Mouse (Mus musculus) hindbrain, embryonic 11.5 days (tissue): ENCODE measurements around the gene Rpl35a. TPM values are rescaled to one million over a fixed set of nuclear protein-coding genes. Genes with fewer than 3 reads are reported as not detected.
A peak's percentile ranks its signal among the peaks of the same experiment; 100 is the strongest.

Source experiments
- ATAC-seq: fragments of 200-750 bp; cut with Nextera tagmentation; 2 replicates; pipeline ENCODE4 v1.8.0; 2017; ENCODE audit warnings: mild to moderate bottlenecking, moderate TSS enrichment, moderate library complexity; ENCODE audit not compliant: low FRiP score
- DNase-seq: peaks from one replicate; pipeline ENCODE4 v3.0.0-alpha.2; 2015; ENCODE audit warnings: low spot score
- H3K27ac ChIP-seq: fragments of 300-500 bp; sonication (generic); 2 replicates; pipeline ENCODE4 v1.5.1; 2014; ENCODE audit warnings: mild to moderate bottlenecking, low read depth, low read length
- H3K27me3 ChIP-seq: fragments of 300-500 bp; sonication (generic); 2 replicates; pipeline ENCODE4 v1.6.1; 2014; ENCODE audit warnings: mild to moderate bottlenecking, low read length, moderate library complexity, mixed read lengths; ENCODE audit not compliant: control insufficient read depth, insufficient read depth
- H3K36me3 ChIP-seq: fragments of 300-500 bp; sonication (generic); 2 replicates; pipeline ENCODE4 v1.6.1; 2014; ENCODE audit warnings: mild to moderate bottlenecking, low read length, moderate library complexity, mixed read lengths; ENCODE audit not compliant: control insufficient read depth, insufficient read depth
- H3K4me1 ChIP-seq: fragments of 300-500 bp; sonication (generic); replicated peaks from 2 replicates; pipeline ENCODE4 v1.6.1; 2014; ENCODE audit warnings: low read length, mixed read lengths; ENCODE audit not compliant: control insufficient read depth, insufficient read depth
- H3K4me2 ChIP-seq: fragments of 300-500 bp; sonication (generic); replicated peaks from 2 replicates; pipeline ENCODE4 v1.6.1; 2014; ENCODE audit warnings: mild to moderate bottlenecking, low read depth, low read length
- H3K4me3 ChIP-seq: fragments of 300-500 bp; sonication (generic); 2 replicates; pipeline ENCODE4 v1.5.1; 2014; ENCODE audit warnings: low read depth, low read length
- H3K9ac ChIP-seq: fragments of 300-500 bp; sonication (generic); 2 replicates; pipeline ENCODE4 v1.6.1; 2014; ENCODE audit warnings: low read depth, low read length
- H3K9me3 ChIP-seq: fragments of 300-500 bp; sonication (generic); 2 replicates; pipeline ENCODE4 v1.6.1; 2016; ENCODE audit warnings: low read length; ENCODE audit not compliant: control insufficient read depth
- WGBS: fragments of 180-500 bp; shearing (Covaris S2); extraction: QIAGEN DNeasy Blood & Tissue Kit; methylation state at CpG from one replicate; pipeline ENCODE4 v1.1.7; 2014; 5-methylcytosine and 5-hydroxymethylcytosine counted together
- polyA plus RNA-seq: library from polyadenylated mRNA; unstranded; fragments of >200 nt; fragmentation: Nextera tagmentation; extraction: Ambion mirVana; gene quantifications from 2 replicates; pipeline ENCODE4 v1.2.1, GENCODE M21; 2014

Rpl35a gene
- polyA plus RNA-seq, 1 experiment from 2014 or later: 789 TPM

DNA sequence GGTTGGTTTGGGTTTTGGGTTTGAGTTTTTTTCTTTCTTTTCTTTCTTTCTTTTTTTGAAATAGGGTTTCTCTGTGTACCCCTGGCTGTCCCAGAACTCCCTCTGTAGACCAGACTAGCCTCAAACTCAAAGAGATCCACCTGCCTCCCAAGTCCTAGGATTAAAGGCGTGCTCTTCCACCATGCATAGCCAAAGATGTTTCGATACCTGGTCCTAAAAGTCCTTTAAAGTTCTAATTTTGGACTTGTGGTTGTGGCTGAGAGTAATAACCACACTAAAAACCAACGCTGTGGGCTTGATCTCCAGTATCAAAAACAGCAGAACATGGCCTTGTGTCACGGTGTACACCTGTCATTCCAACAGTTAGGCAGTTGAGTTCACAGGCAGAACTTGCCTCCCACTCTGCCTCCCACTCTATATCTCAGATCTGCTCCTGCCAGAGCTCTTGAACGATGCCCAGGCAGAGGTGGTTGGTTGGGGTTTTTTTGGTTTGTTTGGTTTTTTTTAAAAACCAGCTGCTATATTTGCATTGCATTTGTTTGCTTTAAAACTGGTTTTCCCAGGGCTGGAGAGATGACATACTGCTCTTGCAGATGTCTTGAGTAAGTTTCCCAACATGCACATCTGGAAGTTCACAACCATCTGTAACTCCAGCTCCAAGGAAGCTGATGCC is 38.4 kb upstream of the Rpl35a start:
- Histone ChIP-seq H3K27me3 (no peaks in the 10 kb centered on the region), H3K9ac (no peak overlapping the region), H3K27ac (no peak overlapping the region), H3K9me3 (no peaks in the 10 kb centered on the region), H3K4me3 (no peak overlapping the region), H3K36me3 (no peaks in the 10 kb centered on the region), H3K4me2 (no peak overlapping the region), H3K4me1 (no peaks in the 10 kb centered on the region)
- DNase-seq (no peak), ATAC-seq (no peak)
- WGBS: 93% methylated on average over 5 of the region's 5 CpGs

DNA sequence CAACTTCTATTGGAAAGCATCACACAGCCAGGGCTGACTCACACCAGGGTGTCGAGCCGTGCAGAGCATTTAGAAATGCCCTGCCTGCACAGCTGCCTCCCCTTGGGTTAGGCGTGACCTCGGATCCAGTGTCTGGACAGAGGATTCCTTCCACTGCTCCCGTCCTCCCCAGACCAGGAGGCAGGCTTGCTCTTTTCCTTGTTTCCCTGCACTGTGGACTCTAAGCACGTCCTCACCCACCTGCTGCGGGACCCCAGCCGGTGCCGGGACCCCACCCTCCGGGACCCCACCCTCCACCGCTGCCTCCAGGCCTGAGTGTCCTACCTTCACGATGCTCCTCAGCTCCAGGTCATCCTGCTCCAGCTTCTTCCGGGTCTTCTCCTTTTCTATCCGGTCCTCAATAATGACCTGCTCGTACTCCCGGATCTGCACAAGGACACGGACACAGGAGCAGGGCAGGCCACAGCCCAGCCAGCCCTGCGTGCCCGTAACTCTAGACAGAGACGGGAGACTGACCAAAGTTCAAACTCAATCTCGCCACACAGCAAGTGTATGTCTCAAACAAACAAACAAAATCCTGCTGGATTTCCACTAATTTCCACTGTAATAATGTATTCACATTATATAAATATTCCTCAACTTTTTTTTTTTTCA is 37.0 kb upstream of the Rpl35a start:
- ATAC-seq (no peak), DNase-seq (no peak)
- Histone ChIP-seq H3K27me3 (no peaks in the 10 kb centered on the region), H3K4me1 (no peaks in the 10 kb centered on the region), H3K9me3 (no peaks in the 10 kb centered on the region), H3K4me2 (no peak overlapping the region), H3K4me3 (no peak overlapping the region), H3K27ac (no peak overlapping the region), H3K36me3 (no peaks in the 10 kb centered on the region), H3K9ac (no peak overlapping the region)
- 83% methylated on average over 21 of the region's 21 CpGs for WGBS

DNA sequence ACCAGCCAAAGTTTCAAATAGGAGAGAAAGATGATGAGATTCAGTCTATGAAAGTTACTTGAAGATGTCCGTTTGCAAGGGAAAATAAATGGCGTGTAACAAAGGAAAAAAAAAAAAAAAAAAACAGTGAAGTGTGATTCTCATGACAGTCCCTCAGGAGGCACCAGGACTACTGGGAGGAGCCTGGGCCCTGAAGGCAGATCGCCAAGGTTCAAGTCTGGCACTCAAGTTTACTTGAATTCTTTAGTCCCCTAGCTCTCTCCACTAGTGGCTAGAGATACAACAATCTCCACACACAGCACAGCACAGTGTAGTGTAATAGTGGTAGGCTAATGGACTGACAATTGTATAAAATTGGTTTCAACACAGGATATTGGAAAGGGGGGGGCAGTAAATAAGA is 34.9 kb upstream of the Rpl35a start:
- Histone ChIP-seq H3K4me3 (no peak overlapping the region), H3K27me3 (no peaks in the 10 kb centered on the region), H3K27ac (no peak overlapping the region), H3K4me2 (no peak overlapping the region), H3K9me3 (no peaks in the 10 kb centered on the region), H3K36me3 (no peaks in the 10 kb centered on the region), H3K9ac (no peak overlapping the region), H3K4me1 (no peaks in the 10 kb centered on the region)
- no peak for DNase-seq
- WGBS: 80% methylated on average over 3 of the region's 3 CpGs
- ATAC-seq: no peak

DNA sequence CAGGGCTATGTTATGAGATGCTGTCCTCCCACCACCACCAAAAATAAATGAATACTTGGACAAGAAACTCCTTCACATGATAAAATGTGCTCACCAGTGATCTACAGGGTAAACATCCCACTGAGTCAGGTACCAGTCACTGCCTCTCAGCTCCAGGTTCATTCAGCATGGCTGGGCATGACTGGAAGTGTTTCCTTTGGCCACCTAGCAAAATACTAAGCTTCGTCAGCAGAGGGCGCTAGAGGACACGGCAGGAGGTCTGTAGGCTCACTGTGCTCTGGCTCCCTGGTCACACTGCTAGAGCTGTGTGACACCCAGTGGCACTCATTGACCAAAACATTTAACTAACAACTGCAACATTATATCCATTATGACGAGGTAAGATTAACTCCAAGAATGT is 32.5 kb upstream of the Rpl35a start:
- Histone ChIP-seq H3K36me3 (no peaks in the 10 kb centered on the region), H3K9ac (no peak overlapping the region), H3K4me1 (no peaks in the 10 kb centered on the region), H3K27me3 (no peaks in the 10 kb centered on the region), H3K4me2 (no peak overlapping the region), H3K27ac (no peak overlapping the region), H3K9me3 (no peaks in the 10 kb centered on the region), H3K4me3 (no peak overlapping the region)
- 5% methylated on average over 4 of the region's 4 CpGs for WGBS
- ATAC-seq: no peak
- DNase-seq: peak; percentile 89

DNA sequence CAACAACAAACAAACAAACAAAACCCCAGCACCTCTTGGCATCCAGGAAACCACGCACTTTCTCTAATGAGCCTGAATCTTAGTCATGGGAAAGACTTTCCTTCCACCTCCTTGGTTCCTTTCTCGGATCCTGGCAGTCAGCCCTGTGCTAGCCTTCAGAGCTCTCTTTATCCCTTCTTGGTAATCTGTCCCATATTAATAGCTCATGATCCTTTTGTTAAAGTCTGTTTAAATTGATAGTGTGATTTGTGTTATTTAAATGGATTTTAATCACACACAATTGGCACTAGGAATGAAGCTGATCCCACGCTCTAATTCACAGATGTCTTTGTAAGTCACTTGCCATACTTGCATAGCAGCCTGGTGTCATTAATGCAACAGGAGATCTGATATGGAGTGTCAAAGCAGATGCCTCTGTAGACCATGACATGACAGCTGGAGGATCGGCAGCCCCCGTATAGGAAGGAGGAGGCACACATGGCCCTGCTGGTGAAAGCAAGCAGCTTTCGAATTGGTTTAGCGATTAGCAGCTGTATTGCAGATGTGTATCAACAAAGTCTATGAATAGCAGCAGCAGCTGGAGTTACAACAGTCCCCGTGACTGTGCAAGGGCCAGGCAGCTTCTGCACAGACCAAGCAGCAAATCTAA is 31.7 kb upstream of the Rpl35a start:
- H3K36me3 ChIP-seq: no peaks in the 10 kb centered on the region
- H3K27ac ChIP-seq: no peak overlapping the region
- H3K4me3 ChIP-seq: no peak overlapping the region
- DNase-seq (no peak), ATAC-seq (no peak)
- no peaks in the 10 kb centered on the region for H3K9me3 ChIP-seq
- no peak overlapping the region for H3K4me2 ChIP-seq
- H3K27me3 ChIP-seq: no peaks in the 10 kb centered on the region
- no peaks in the 10 kb centered on the region for H3K4me1 ChIP-seq
- WGBS: 84% methylated on average over 8 of the region's 8 CpGs
- no peak overlapping the region for H3K9ac ChIP-seq

DNA sequence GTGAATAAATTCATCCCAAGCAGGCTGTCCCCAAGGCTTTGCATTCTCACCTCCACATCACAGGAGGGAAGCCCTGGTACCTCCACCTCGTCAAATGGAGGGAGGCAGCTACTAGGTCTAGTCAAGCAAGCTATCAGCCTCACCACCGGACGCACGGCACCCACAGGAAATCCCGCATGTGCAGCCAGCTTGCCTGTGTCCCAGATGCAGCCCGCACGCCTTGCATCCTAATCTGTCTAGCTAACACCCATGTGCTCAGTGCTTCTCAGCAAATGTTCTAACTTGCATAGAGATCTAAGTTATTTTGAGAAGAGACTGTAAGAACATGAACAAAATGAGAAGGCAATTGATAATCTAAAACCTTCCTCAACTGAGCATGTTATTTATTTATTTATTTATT is 29.9 kb upstream of the Rpl35a start:
- WGBS: 87% methylated on average over 7 of the region's 7 CpGs
- H3K9ac ChIP-seq: no peak overlapping the region

DNA sequence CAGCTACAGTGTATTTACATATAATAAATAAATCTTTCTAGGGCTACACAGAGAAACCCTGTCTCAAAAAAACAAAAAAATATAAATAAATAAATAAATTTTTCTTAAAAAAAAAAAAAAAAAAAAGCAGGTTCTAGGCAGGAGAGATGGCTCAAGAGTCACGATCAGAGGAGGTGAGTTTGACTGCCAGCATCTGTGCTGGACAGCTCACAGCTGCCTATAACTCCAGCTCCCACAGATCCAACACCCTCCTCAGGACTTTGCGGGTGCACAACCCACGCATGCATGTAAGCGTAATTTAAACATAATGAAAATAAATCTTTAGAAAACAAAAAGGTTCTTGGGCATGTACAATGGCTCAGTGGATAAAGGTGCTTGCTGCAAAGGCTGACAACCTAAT is 20.2 kb upstream of the Rpl35a start:
- no peaks in the 10 kb centered on the region for H3K27me3 ChIP-seq
- no peak overlapping the region for H3K4me2 ChIP-seq
- no peak overlapping the region for H3K4me3 ChIP-seq
- ATAC-seq (no peak), DNase-seq (no peak)
- WGBS: 91% methylated on average over 4 of the region's 4 CpGs
- H3K27ac ChIP-seq: no peak overlapping the region
- H3K4me1 ChIP-seq: no peaks in the 10 kb centered on the region
- H3K9ac ChIP-seq: no peak overlapping the region
- H3K9me3 ChIP-seq: no peaks in the 10 kb centered on the region
- no peaks in the 10 kb centered on the region for H3K36me3 ChIP-seq

More for the DNA sequence above, 29.9 kb upstream of the Rpl35a start:
- ATAC-seq: no peak
- Histone ChIP-seq H3K4me3 (no peak overlapping the region), H3K27me3 (no peaks in the 10 kb centered on the region), H3K36me3 (no peaks in the 10 kb centered on the region), H3K9me3 (no peaks in the 10 kb centered on the region), H3K4me1 (no peaks in the 10 kb centered on the region), H3K27ac (no peak overlapping the region), H3K4me2 (no peak overlapping the region)
- no peak for DNase-seq

DNA sequence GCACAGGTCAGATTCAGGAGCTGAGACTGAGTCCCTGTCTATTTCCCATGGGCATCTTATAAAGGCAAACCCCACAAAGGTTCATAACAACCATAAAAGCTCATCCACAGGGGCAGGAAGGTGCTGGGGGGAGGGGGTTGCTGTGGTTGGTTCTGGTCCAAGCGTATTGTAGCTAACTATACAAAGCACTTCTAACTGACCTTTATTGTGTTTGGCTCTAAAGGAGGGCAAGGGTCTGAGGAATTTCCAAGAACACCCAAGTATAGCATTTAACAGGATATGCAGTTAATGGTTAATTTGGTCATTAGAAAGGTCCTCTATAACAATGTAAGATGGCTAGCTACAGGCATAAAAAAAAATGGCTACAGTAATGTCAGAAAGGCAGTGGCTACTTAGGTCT is 13.6 kb upstream of the Rpl35a start:
- 70% methylated on average over 1 of the region's 1 CpGs for WGBS

DNA sequence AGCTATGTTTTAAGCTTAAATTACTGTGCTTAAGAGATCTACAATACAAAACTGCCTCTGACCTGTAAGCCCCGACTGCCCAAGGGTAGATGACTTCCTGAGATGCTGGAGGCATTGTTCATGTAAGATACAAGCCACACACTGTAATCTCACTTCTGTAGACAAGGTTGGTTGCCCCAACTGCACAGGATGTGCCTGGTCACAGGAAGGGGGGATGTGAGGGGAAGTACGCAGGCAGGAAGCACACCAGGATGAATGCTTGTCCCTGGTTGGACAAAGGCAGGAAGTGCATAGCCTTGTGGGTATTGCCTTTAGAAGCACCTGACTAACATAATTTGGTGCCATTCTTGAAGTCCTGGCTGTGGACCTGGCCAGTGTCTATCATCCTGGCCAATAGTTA is 13.0 kb upstream of the Rpl35a start:
- Histone ChIP-seq H3K27ac (no peak overlapping the region), H3K9ac (no peak overlapping the region), H3K4me2 (no peak overlapping the region), H3K4me3 (no peak overlapping the region), H3K4me1 (no peaks in the 10 kb centered on the region), H3K36me3 (no peaks in the 10 kb centered on the region), H3K27me3 (no peaks in the 10 kb centered on the region), H3K9me3 (no peaks in the 10 kb centered on the region)
- ATAC-seq: no peak
- DNase-seq: no peak
- WGBS: 78% methylated on average over 2 of the region's 2 CpGs

More for the DNA sequence above, 13.6 kb upstream of the Rpl35a start:
- H3K9me3 ChIP-seq: no peaks in the 10 kb centered on the region
- no peak for ATAC-seq
- no peak overlapping the region for H3K27ac ChIP-seq
- no peak overlapping the region for H3K9ac ChIP-seq
- H3K4me2 ChIP-seq: no peak overlapping the region
- no peaks in the 10 kb centered on the region for H3K4me1 ChIP-seq
- H3K36me3 ChIP-seq: no peaks in the 10 kb centered on the region
- no peak for DNase-seq
- no peak overlapping the region for H3K4me3 ChIP-seq
- no peaks in the 10 kb centered on the region for H3K27me3 ChIP-seq
